Mouse (Mus musculus) liver, embryonic 11.5 days (tissue): ENCODE data around the gene Clstn2. TPM values are rescaled to one million over a fixed set of nuclear protein-coding genes. Genes with fewer than 3 reads are reported as not detected.

Experiments
- ATAC-seq: fragments of 200-750 bp; cut with Nextera tagmentation; replicated peaks from 2 replicates; pipeline ENCODE4 v1.8.0; 2017; ENCODE audit warnings: moderate number of reproducible peaks, mild to moderate bottlenecking, moderate TSS enrichment, moderate library complexity; ENCODE audit not compliant: low FRiP score
- DNase-seq: peaks from one replicate; pipeline ENCODE4 v3.0.0-alpha.2; 2017; ENCODE audit warnings: low spot score
- H3K27ac ChIP-seq: fragments of 300-500 bp; sonication (generic); 2 replicates; pipeline ENCODE4 v1.5.1; 2014; ENCODE audit warnings: mild to moderate bottlenecking, low read depth, low read length, control low read depth
- H3K27me3 ChIP-seq: fragments of 300-500 bp; sonication (generic); replicated peaks from 2 replicates; pipeline ENCODE4 v1.6.1; 2014; ENCODE audit warnings: low read length, mixed read lengths; ENCODE audit not compliant: control insufficient read depth, insufficient read depth
- H3K36me3 ChIP-seq: fragments of 300-500 bp; sonication (generic); 2 replicates; pipeline ENCODE4 v1.6.1; 2014; ENCODE audit warnings: mild to moderate bottlenecking, low read length, moderate library complexity, mixed read lengths; ENCODE audit not compliant: control insufficient read depth, insufficient read depth
- H3K4me1 ChIP-seq: fragments of 300-500 bp; sonication (generic); replicated peaks from 2 replicates; pipeline ENCODE4 v1.6.1; 2014; ENCODE audit warnings: low read length, mixed read lengths; ENCODE audit not compliant: control insufficient read depth, insufficient read depth
- H3K4me2 ChIP-seq: fragments of 300-500 bp; sonication (generic); 2 replicates; pipeline ENCODE4 v1.6.1; 2014; ENCODE audit warnings: mild to moderate bottlenecking, control low read depth, moderate library complexity
- H3K4me3 ChIP-seq: fragments of 300-500 bp; sonication (generic); 2 replicates; pipeline ENCODE4 v1.5.1; 2014; ENCODE audit warnings: low read depth, low read length, control low read depth
- H3K9ac ChIP-seq: fragments of 300-500 bp; sonication (generic); 2 replicates; pipeline ENCODE4 v1.6.1; 2014; ENCODE audit warnings: low read depth, low read length, control low read depth
- H3K9me3 ChIP-seq: fragments of 300-500 bp; sonication (generic); 2 replicates; pipeline ENCODE4 v1.6.1; 2016; ENCODE audit warnings: low read length, inconsistent platforms, mixed read lengths; ENCODE audit not compliant: control insufficient read depth
- WGBS: fragments of 180-500 bp; shearing (Covaris S2); extraction: QIAGEN DNeasy Blood & Tissue Kit; methylation state at CpG from one replicate; pipeline ENCODE4 v1.1.7; 2014; 5-methylcytosine and 5-hydroxymethylcytosine counted together
- polyA plus RNA-seq: library from polyadenylated mRNA; unstranded; fragments of >200 nt; fragmentation: Nextera tagmentation; extraction: Ambion mirVana; gene quantifications from 2 replicates; pipeline ENCODE4 v1.2.1, GENCODE M21; 2014

The Clstn2 gene
- polyA plus RNA-seq, 1 experiment from 2014 or later = 1.2 TPM

DNA sequence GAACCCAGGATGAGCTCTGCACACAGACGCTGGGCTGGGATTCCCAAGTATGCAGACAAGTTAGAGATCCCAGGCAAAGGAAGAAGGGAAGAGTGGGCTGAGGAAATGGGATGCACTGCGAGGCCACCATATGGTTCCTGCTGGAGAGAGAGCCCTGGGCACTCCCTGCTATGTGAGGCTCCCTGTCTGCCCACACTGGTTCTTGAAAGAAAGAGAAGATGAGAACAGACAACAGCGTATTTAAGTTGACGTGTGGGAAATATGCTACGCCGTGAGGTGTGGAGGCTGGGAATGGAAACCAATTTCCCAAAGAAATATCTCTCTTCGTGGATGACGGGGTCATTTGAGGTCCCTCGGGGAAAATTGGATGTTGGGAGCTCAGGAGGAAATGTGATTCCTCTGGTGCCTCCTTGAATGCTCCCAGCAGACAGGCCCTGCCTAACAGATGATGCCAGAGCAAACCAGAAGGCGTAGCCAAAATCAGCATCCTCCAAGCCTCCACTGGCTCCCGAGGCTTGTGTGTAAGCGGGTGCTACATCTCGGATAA, 58.1 kb downstream of the Clstn2 start:
- Histone ChIP-seq H3K9ac (no peak overlapping the region), H3K4me3 (no peak overlapping the region), H3K4me1 (no peaks in the 10 kb centered on the region), H3K27ac (no peak overlapping the region), H3K4me2 (no peak overlapping the region), H3K9me3 (no peaks in the 10 kb centered on the region), H3K36me3 (no peaks in the 10 kb centered on the region), H3K27me3 (no peaks in the 10 kb centered on the region)
- ATAC-seq = no peak
- DNase-seq = no peak
- WGBS = 77% methylated on average over 13 of the region's 13 CpGs

DNA sequence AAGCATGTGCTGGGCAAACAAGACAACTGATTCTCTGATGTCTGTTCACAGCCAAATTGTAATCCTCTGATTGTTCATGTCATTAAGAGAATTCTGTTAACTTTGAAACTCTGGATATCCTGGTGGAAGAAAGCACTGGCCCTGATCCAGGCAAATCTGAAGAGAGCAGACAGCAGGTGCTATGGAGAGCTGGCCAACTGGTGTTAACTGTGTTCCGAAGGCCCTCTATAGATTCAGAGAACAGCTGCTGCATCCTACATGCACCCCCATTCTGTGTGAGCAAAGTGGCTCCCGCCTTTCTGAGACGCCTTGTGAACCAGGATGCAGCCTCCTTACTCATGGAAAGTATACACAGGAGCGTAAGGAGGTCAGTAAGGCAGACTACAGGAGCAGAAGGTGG, 66.3 kb downstream of the Clstn2 start:
- H3K4me2 ChIP-seq = no peak overlapping the region
- 72% methylated on average over 4 of the region's 4 CpGs for WGBS
- no peak overlapping the region for H3K27ac ChIP-seq
- H3K27me3 ChIP-seq = no peaks in the 10 kb centered on the region
- H3K4me3 ChIP-seq = no peak overlapping the region
- DNase-seq (no peak), ATAC-seq (no peak)
- H3K9ac ChIP-seq = no peak overlapping the region
- H3K4me1 ChIP-seq = no peaks in the 10 kb centered on the region
- no peaks in the 10 kb centered on the region for H3K36me3 ChIP-seq
- H3K9me3 ChIP-seq = no peaks in the 10 kb centered on the region

- DNase-seq (no peak), ATAC-seq (no peak)
- WGBS = 78% methylated on average over 8 of the region's 8 CpGs
- Histone ChIP-seq H3K4me3 (no peak overlapping the region), H3K9ac (no peak overlapping the region), H3K27ac (no peak overlapping the region), H3K4me2 (no peak overlapping the region), H3K4me1 (no peaks in the 10 kb centered on the region), H3K27me3 (no peaks in the 10 kb centered on the region), H3K9me3 (no peaks in the 10 kb centered on the region), H3K36me3 (no peaks in the 10 kb centered on the region)
Measured at GRCm38 (mm10) chr9:97957508-97957907, 75.5 kb downstream of the Clstn2 start.

DNA sequence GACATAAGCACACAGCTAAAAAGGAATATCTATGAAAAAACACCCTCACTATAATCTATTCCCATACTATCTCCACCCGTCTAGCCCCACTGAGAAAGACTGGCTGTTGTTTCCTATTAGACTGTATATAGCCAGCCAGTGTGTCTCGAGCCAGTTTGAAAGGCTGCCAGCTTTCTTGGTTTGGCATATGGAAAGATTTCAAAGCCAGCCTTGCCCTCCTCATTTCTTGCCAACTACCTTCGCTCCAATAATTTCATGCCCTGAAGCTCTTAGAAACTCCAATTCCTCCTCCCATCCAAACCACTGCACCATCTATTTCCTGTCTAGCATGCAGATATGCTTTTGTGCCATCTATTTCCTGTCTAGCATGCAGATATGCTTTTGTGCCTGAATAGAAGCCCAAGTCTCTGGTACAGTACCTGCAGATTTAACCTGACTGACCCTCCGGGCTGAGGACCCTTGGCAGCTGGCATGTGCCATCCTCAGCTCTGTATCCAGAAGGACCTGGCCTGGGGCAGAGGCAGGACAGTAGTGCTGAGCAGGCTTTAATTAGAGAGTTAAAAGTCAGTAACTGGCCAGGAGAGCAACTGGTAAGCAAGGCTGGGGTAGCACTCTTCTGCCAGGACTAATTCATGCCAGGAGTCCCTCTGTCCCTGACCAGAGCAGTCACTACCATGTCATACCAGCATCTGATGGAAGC, 76.4 kb downstream of the Clstn2 start:
- Histone ChIP-seq H3K36me3 (no peaks in the 10 kb centered on the region), H3K9me3 (no peaks in the 10 kb centered on the region), H3K4me3 (no peak overlapping the region), H3K9ac (no peak overlapping the region), H3K4me2 (no peak overlapping the region), H3K27me3 (no peaks in the 10 kb centered on the region), H3K4me1 (no peaks in the 10 kb centered on the region), H3K27ac (no peak overlapping the region)
- ATAC-seq (no peak), DNase-seq (no peak)
- 77% methylated on average over 4 of the region's 4 CpGs for WGBS

- ATAC-seq (no peak), DNase-seq (no peak)
- no peak overlapping the region for H3K4me2 ChIP-seq
- WGBS = 79% methylated on average over 8 of the region's 8 CpGs
- no peaks in the 10 kb centered on the region for H3K4me1 ChIP-seq
- no peaks in the 10 kb centered on the region for H3K9me3 ChIP-seq
- H3K27ac ChIP-seq = no peak overlapping the region
- no peak overlapping the region for H3K4me3 ChIP-seq
- no peaks in the 10 kb centered on the region for H3K27me3 ChIP-seq
- no peaks in the 10 kb centered on the region for H3K36me3 ChIP-seq
- H3K9ac ChIP-seq = no peak overlapping the region
Measured at GRCm38 (mm10) chr9:97953746-97954359, 79.1 kb downstream of the Clstn2 start.

- Histone ChIP-seq H3K9me3 (no peaks in the 10 kb centered on the region), H3K27ac (no peak overlapping the region), H3K4me3 (no peak overlapping the region), H3K4me2 (no peak overlapping the region), H3K4me1 (no peaks in the 10 kb centered on the region), H3K36me3 (no peaks in the 10 kb centered on the region), H3K9ac (no peak overlapping the region), H3K27me3 (no peaks in the 10 kb centered on the region)
- WGBS = 74% methylated on average over 6 of the region's 6 CpGs
- DNase-seq = no peak
- ATAC-seq = no peak
Measured at GRCm38 (mm10) chr9:97950378-97951006, 82.5 kb downstream of the Clstn2 start.

DNA sequence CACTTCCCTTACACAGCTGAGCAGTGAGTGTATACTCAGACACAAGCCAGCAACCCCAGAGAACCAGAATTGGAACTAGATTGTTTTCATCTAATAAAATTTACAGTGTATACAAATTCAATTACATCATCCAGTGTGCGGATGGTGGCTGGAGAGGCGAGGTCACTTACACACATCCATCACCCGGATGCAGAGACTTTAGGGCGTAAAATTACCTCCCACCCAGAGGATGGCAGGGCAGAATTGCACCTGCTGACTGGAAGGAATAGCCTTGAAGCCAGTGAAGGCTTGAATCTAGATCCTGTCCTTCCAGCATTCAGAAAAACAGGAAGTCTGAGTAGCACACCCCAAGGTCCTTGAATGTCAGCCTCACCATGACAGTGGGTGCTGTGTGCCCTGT, 113.7 kb downstream of the Clstn2 start:
- ATAC-seq = no peak
- H3K9me3 ChIP-seq = no peaks in the 10 kb centered on the region
- WGBS = 78% methylated on average over 4 of the region's 4 CpGs

GRCm38 (mm10) chr9:97891415-97891814, 141.6 kb downstream of the Clstn2 start:
- H3K9me3 ChIP-seq = no peaks in the 10 kb centered on the region
- no peak overlapping the region for H3K4me2 ChIP-seq
- no peak overlapping the region for H3K4me3 ChIP-seq
- no peaks in the 10 kb centered on the region for H3K36me3 ChIP-seq
- no peak overlapping the region for H3K9ac ChIP-seq
- H3K27ac ChIP-seq = no peak overlapping the region
- WGBS = 80% methylated on average over 3 of the region's 3 CpGs
- no peaks in the 10 kb centered on the region for H3K4me1 ChIP-seq
- DNase-seq (no peak), ATAC-seq (no peak)
- no peaks in the 10 kb centered on the region for H3K27me3 ChIP-seq

More for the DNA sequence above, 113.7 kb downstream of the Clstn2 start:
- Histone ChIP-seq H3K27me3 (no peaks in the 10 kb centered on the region), H3K27ac (no peak overlapping the region), H3K4me3 (no peak overlapping the region), H3K36me3 (no peaks in the 10 kb centered on the region), H3K4me1 (no peaks in the 10 kb centered on the region), H3K9ac (no peak overlapping the region), H3K4me2 (no peak overlapping the region)
- DNase-seq = no peak
